Mouse (Mus musculus): ENCODE measurements around the gene Stambpl1. TPM values are rescaled to one million over a fixed set of nuclear protein-coding genes. Genes with fewer than 3 reads are reported as not detected.
A peak's percentile ranks its signal among the peaks of the same experiment; 100 is the strongest.
"Not testable (repeated sequence)": the region's sequence is repeated elsewhere in the genome, so short reads cannot be mapped to it uniquely, and the experiment has no call there.

Gene Stambpl1
- polyA plus RNA-seq, 1 experiment from 2014 or later = 7.5 TPM

DNA sequence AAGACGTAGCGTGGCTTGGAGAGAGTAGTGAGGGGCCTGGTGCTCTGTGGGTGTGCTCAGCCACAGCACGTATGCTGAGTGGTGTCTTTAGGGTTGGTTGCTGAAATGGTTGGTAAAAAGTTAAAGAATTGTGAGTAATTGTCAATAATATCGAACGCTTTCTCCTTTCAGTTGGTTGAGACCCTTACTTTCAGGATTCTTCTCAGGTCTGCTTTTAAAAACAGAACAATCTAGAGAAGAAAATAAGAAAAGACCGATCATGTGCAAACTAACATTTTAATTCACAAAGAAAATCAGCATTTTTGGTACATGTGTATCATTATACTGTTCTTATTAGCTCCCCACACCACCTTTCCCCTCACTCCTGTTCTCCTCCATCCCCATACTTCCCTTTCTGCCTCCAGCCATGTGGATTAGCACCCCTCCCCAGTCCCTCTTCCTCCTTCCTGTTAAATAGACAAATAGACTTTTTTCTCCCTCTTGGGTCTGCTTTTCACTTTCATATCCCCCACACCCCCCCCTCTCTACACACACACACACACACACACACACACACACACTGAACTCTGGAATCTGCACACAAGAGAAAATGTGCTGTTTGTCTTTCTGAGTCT is 2.2 kb downstream of the Stambpl1 start:
- TF ChIP-seq CTCF (IDR thresholded peaks at IDR 0.05) = no peak
- TF ChIP-seq EP300 (IDR thresholded peaks at IDR 0.05) = no peak
- WGBS = 92% methylated on average over 6 of the region's 6 CpGs
- no peak overlapping the region for H3K4me3 ChIP-seq (ENCODE audit: low read depth, low read length)
- H3K4me2 ChIP-seq (replicated peaks; ENCODE audit: low read depth, low read length) = peak overlapping the region; percentile 89; the same call in 1 of the 2 replicates
- H3K9ac ChIP-seq (replicated peaks; ENCODE audit: low read depth) = no peak overlapping the region
- H3K27me3 ChIP-seq (replicated peaks; ENCODE audit: insufficient read depth, low read length) = no peaks in the 10 kb centered on the region
- DNase-seq (ENCODE audit: low spot score) (peak; percentile 41), ATAC-seq (no peak)
- H3K36me3 ChIP-seq (ENCODE audit: insufficient read depth, low read length) = no peaks in the 10 kb centered on the region
- no peak overlapping the region for H3K27ac ChIP-seq (ENCODE audit: low read length)
- no peaks in the 10 kb centered on the region for H3K9me3 ChIP-seq (ENCODE audit: low read length)
- H3K4me1 ChIP-seq (ENCODE audit: insufficient read depth, low read depth, low read length) = no peaks in the 10 kb centered on the region; the same call in 1 of the 2 replicates

DNA sequence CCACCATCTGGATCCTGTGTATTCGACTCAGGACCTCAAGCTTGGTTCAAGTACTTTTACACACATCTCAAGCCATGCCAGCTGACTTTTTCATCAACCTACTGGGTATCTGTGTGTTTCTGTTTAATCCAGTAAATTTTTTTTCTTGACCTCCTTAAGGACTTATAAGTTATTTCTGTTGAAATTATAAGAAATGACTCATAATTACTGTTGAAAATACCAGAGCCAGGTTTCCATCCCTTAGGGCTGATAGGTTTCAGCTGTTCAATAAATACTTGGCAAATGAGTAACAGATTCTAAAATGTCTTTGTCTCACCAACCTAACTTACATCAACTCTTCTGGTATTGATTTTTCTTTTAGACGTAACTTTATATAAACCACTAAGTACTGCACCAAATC is 3.0 kb downstream of the Stambpl1 start:
- Histone ChIP-seq H3K4me1 (ENCODE audit: insufficient read depth, low read depth, low read length) (no peaks in the 10 kb centered on the region; the same call in 1 of the 2 replicates), H3K9ac (replicated peaks; ENCODE audit: low read depth) (no peak overlapping the region), H3K9me3 (ENCODE audit: low read length) (no peaks in the 10 kb centered on the region), H3K27me3 (replicated peaks; ENCODE audit: insufficient read depth, low read length) (no peaks in the 10 kb centered on the region), H3K27ac (ENCODE audit: low read length) (no peak overlapping the region), H3K4me3 (ENCODE audit: low read depth, low read length) (no peak overlapping the region), H3K36me3 (ENCODE audit: insufficient read depth, low read length) (no peaks in the 10 kb centered on the region), H3K4me2 (replicated peaks; ENCODE audit: low read depth, low read length) (no peak overlapping the region)
- ATAC-seq = no peak
- WGBS = 34% methylated on average over 2 of the region's 2 CpGs
- TF ChIP-seq EP300 (IDR thresholded peaks at IDR 0.05) (no peak), CTCF (IDR thresholded peaks at IDR 0.05) (no peak)
- DNase-seq (ENCODE audit: low spot score) = peak; percentile 55

DNA sequence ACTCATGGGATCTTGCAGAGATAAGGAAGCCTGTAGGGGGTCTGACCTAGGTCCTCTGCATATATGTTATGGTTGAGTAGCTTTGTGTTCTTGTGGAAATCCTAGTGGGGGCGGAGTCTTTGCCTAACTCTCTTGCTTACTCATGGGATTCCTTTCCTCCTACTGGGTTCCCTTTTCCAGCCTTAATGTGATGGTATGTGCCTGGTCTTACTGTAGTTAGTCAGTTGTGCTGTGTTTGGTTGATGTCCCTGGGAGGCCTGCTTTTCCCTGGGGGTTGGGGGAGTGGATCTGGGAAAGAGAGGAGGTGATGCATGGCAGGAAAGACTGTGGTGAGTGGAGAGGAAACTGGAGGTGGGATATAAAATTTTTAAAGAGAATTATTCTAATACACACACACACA is 6.0 kb downstream of the Stambpl1 start:
- Histone ChIP-seq H3K4me2 (replicated peaks; ENCODE audit: low read depth, low read length) (no peak overlapping the region), H3K4me3 (ENCODE audit: low read depth, low read length) (no peak overlapping the region), H3K9me3 (ENCODE audit: low read length) (no peaks in the 10 kb centered on the region), H3K27me3 (replicated peaks; ENCODE audit: insufficient read depth, low read length) (no peaks in the 10 kb centered on the region), H3K4me1 (ENCODE audit: insufficient read depth, low read depth, low read length) (no peaks in the 10 kb centered on the region; the same call in 1 of the 2 replicates), H3K36me3 (ENCODE audit: insufficient read depth, low read length) (no peaks in the 10 kb centered on the region), H3K27ac (ENCODE audit: low read length) (no peak overlapping the region), H3K9ac (replicated peaks; ENCODE audit: low read depth) (no peak overlapping the region)
- 89% methylated on average over 1 of the region's 1 CpGs for WGBS
- ATAC-seq (no peak), DNase-seq (ENCODE audit: low spot score) (no peak)
- TF ChIP-seq EP300 (IDR thresholded peaks at IDR 0.05) (no peak), CTCF (IDR thresholded peaks at IDR 0.05) (no peak)

DNA sequence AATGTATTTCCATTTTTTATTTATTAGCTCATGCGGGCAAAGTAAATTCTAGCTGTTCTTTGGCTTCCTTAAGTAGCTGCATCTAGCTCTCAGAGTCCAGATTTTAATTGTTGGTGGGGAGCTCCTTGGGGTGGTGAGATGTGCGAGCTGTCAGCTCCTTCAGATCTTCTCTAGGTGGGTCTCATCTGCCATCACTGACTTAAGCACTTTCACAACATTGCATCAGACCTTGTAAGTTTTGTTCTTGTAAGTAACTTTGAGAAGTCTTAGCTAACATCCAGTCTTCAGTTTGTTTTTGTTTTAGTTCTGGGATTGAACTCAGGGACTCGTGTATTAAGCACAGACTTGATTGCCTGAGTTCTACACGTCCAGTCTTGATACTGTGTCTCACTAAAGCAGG is 6.9 kb downstream of the Stambpl1 start:
- H3K4me3 ChIP-seq (ENCODE audit: low read depth, low read length) = no peak overlapping the region
- ATAC-seq = no peak
- H3K4me1 ChIP-seq (ENCODE audit: insufficient read depth, low read depth, low read length) = no peaks in the 10 kb centered on the region; the same call in 1 of the 2 replicates
- no peaks in the 10 kb centered on the region for H3K9me3 ChIP-seq (ENCODE audit: low read length)
- no peak overlapping the region for H3K9ac ChIP-seq (replicated peaks; ENCODE audit: low read depth)
- DNase-seq (ENCODE audit: low spot score) = peak; percentile 54
- H3K4me2 ChIP-seq (replicated peaks; ENCODE audit: low read depth, low read length) = no peak overlapping the region
- no peak overlapping the region for H3K27ac ChIP-seq (ENCODE audit: low read length)
- 64% methylated on average over 4 of the region's 4 CpGs for WGBS
- no peaks in the 10 kb centered on the region for H3K36me3 ChIP-seq (ENCODE audit: insufficient read depth, low read length)
- no peak for TF ChIP-seq CTCF (IDR thresholded peaks at IDR 0.05)
- TF ChIP-seq EP300 (IDR thresholded peaks at IDR 0.05) = no peak
- H3K27me3 ChIP-seq (replicated peaks; ENCODE audit: insufficient read depth, low read length) = no peaks in the 10 kb centered on the region

DNA sequence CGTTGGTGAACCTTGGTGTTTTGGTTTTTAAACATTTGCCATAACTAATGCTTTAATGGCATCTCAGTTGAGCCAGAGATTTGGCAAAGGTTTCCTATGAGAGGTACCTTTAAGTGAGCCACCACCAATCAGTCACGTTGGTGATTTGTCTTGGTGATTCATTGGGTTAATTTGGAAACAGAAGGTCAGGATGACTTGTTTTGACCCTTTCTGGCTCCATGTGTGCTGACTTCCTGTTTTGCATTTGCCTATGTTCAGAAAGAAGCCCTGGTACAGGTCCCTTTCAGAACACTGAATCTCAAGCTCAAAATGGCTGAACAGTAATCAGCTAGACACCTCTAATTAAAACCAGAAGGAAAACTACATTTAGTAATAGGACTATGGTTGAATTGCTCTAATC is 7.5 kb downstream of the Stambpl1 start:
- no peaks in the 10 kb centered on the region for H3K36me3 ChIP-seq (ENCODE audit: insufficient read depth, low read length)
- TF ChIP-seq CTCF (IDR thresholded peaks at IDR 0.05) (no peak), EP300 (IDR thresholded peaks at IDR 0.05) (no peak)
- H3K4me1 ChIP-seq (ENCODE audit: insufficient read depth, low read depth, low read length) = no peaks in the 10 kb centered on the region; the same call in 1 of the 2 replicates
- no peak overlapping the region for H3K4me2 ChIP-seq (replicated peaks; ENCODE audit: low read depth, low read length)
- no peak overlapping the region for H3K4me3 ChIP-seq (ENCODE audit: low read depth, low read length)
- no peaks in the 10 kb centered on the region for H3K27me3 ChIP-seq (replicated peaks; ENCODE audit: insufficient read depth, low read length)
- no peaks in the 10 kb centered on the region for H3K9me3 ChIP-seq (ENCODE audit: low read length)
- no peak overlapping the region for H3K9ac ChIP-seq (replicated peaks; ENCODE audit: low read depth)
- WGBS = 58% methylated on average over 2 of the region's 2 CpGs
- DNase-seq (ENCODE audit: low spot score) (no peak), ATAC-seq (no peak)
- H3K27ac ChIP-seq (ENCODE audit: low read length) = no peak overlapping the region

DNA sequence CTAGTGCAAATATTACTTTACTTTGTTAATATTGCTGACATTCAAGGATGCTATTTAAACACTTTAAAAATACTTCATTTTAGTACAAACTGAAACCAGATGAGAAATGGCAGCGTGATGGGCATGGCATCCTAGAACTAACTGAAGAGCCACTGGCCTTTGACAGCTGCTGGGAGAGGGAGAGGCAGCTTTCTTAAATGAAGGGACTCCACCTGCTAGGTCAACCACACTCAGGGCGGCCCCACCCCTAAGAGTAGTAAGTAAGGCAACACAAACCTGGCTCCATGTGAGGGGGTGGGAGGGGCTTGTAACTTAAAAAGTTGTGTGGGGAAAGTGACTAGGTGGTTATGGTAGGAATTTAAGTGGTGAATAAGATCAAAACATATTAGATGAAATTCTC is 10.6 kb downstream of the Stambpl1 start:
- no peak overlapping the region for H3K27ac ChIP-seq (ENCODE audit: low read length)
- H3K9me3 ChIP-seq (ENCODE audit: low read length) = no peaks in the 10 kb centered on the region
- DNase-seq (ENCODE audit: low spot score) = no peak
- no peak overlapping the region for H3K4me2 ChIP-seq (replicated peaks; ENCODE audit: low read depth, low read length)
- H3K36me3 ChIP-seq (ENCODE audit: insufficient read depth, low read length) = no peaks in the 10 kb centered on the region
- no peak for ATAC-seq
- no peak overlapping the region for H3K4me3 ChIP-seq (ENCODE audit: low read depth, low read length)
- no peaks in the 10 kb centered on the region; the same call in 1 of the 2 replicates for H3K4me1 ChIP-seq (ENCODE audit: insufficient read depth, low read depth, low read length)
- TF ChIP-seq CTCF (IDR thresholded peaks at IDR 0.05) (no peak), EP300 (IDR thresholded peaks at IDR 0.05) (no peak)
- 56% methylated on average over 2 of the region's 2 CpGs for WGBS
- no peaks in the 10 kb centered on the region for H3K27me3 ChIP-seq (replicated peaks; ENCODE audit: insufficient read depth, low read length)
- no peak overlapping the region for H3K9ac ChIP-seq (replicated peaks; ENCODE audit: low read depth)

DNA sequence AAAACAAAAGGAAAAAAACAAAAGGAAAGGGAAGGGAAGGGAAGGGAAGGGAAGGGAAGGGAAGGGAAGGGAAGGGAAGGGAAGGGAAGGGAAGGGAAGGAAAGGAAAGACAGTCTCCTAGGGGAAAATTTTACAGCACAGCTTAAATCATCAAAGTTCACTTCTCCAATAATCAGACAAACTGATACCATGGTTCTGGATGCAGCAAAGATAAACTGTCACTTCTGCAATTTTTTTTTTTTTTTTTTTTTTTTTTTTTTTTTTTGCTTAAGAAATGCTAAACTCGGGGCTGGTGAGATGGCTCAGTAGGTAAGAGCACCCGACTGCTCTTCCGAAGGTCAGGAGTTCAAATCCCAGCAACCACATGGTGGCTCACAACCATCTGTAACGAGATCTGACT is 14.1 kb downstream of the Stambpl1 start:
- not testable (repeated sequence) for DNase-seq (ENCODE audit: low spot score); H3K4me1 ChIP-seq (ENCODE audit: insufficient read depth, low read depth, low read length); H3K4me2 ChIP-seq (replicated peaks; ENCODE audit: low read depth, low read length); ATAC-seq; H3K4me3 ChIP-seq (ENCODE audit: low read depth, low read length); H3K27ac ChIP-seq (ENCODE audit: low read length); H3K27me3 ChIP-seq (replicated peaks; ENCODE audit: insufficient read depth, low read length); H3K9ac ChIP-seq (replicated peaks; ENCODE audit: low read depth); H3K9me3 ChIP-seq (ENCODE audit: low read length); H3K36me3 ChIP-seq (ENCODE audit: insufficient read depth, low read length)
- 48% methylated on average over 3 of the region's 4 CpGs for WGBS

Data from lung, postnatal 0 days (tissue).